8 mouse cellular contexts compared by ENCODE assay signal in the genomic region with DNA sequence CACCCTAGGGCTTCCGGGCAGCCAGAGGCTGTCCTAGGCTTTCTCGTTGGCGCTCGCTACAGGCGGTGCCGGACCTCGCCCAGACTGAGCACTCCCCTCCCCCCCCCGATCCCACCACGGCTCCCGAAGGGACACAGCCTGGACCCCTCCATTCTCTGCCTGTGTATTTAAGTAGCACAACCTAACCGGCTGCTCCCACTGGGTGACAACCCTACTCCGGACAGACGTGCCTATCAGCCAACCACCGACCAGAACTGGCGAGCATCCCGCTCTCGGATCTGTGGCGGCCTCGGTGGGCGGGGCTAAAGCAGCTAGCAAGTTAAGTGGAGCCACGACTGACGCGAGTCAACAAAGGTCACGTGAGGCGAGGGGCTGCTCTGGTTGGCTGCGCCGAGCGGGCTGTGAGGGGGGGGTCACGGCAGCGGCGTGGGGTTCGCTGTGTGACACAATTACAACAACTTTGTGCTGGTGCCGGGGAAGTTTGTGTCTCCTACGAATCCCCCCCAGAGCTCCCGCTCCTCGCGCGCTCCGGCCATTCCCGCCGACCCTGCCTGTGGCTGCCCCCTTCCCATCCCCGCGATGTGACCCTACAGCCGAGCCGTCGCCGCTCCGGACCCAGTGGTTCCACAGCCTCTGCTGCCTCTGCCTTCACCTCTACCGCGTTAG. TPM values are rescaled to one million over a fixed set of nuclear protein-coding genes. Genes with fewer than 3 reads are reported as not detected.
DNase-seq lines count a peak whose midpoint lies in the region; ATAC-seq lines count a peak whose summit lies in the region.

Kdm6a (plus strand) TSS at position 384 of the 666 bp plus-strand sequence.

- H3K27me3 ChIP-seq in hindbrain, embryonic 12.5 days = no peaks in the 10 kb centered on the region

- no peaks in the 10 kb centered on the region for H3K9me3 ChIP-seq in hindbrain, embryonic 12.5 days (replicated peaks)

- no peaks in the 10 kb centered on the region for H3K4me1 ChIP-seq in hindbrain, embryonic 12.5 days

- H3K36me3 ChIP-seq in hindbrain, embryonic 12.5 days = no peaks in the 10 kb centered on the region

- peak; percentile 99 for ATAC-seq in hindbrain, embryonic 12.5 days (ENCODE audit: low FRiP score)

- H3K9ac ChIP-seq in hindbrain, embryonic 12.5 days = peak within 1 kb of the TSS; percentile 89

- under 1% methylated on average over 44 of the region's 50 CpGs for WGBS in hindbrain, embryonic 12.5 days

- DNase-seq in NIH3T3 (ENCODE audit: low read depth) = peak; percentile 98
- DNase-seq in cerebellum, postnatal 10 days = peak; percentile 98 to 100
- peak; percentile 99 to 100 for DNase-seq in frontal cortex, postnatal 10 days (ENCODE audit: low spot score in 2 of 2)
- DNase-seq in layer of hippocampus, postnatal 14 days (ENCODE audit: low spot score in 2 of 2) = peak; percentile 96 to 100
- peak; percentile 97 for DNase-seq in lung, postnatal 14 days
- DNase-seq in retina, adult 2 months (ENCODE audit: low read depth, low spot score) = peak; percentile 98
- peak; percentile 93 to 100 for DNase-seq in thymus, postnatal 36 days

- peak within 1 kb of the TSS; percentile 65 for H3K4me2 ChIP-seq in hindbrain, embryonic 12.5 days (replicated peaks)

- peak within 1 kb of the TSS; percentile 82 for H3K4me3 ChIP-seq in hindbrain, embryonic 12.5 days

- H3K27ac ChIP-seq in hindbrain, embryonic 12.5 days = peak within 1 kb of the TSS; percentile 97

RNA-seq across cellular contexts. Expression of gene Kdm6a, which starts in this region (rescaled TPM):
- 33.5 and 35.4 TPM in 2 replicates for polyA plus RNA-seq in hindbrain, embryonic 12.5 days (2016; fragmentation: Nextera tagmentation; extraction: Ambion mirVana)
- 10 to 100 TPM; 34.2 to 49.7 TPM for total RNA-seq in layer of hippocampus, postnatal 14 days (2021)

Comparison
In these comparisons a context has a peak if more than half of its experiments do, and no peak if none do; other contexts are left out.
1. Peak in every context shown above with its lines: DNase-seq, ATAC-seq, H3K4me3 ChIP-seq and H3K27ac ChIP-seq.